Mouse (Mus musculus): ENCODE results near the gene Gm28539. TPM values are rescaled to one million over a fixed set of nuclear protein-coding genes. Genes with fewer than 3 reads are reported as not detected.

Gene Gm28539
- total RNA-seq (2021) (1 to 10 TPM; 4.6 to 7.5 TPM), polyA plus RNA-seq (2012; rRNA removed) (0.47 and 0.51 TPM in 2 replicates)
- long read RNA-seq, partial matches to known transcripts, result 0 of 1 reads
- long read RNA-seq, other reads (novel, unspliced or antisense), result 1 of 1 reads

- peak; percentile 95 for DNase-seq
Observed at GRCm38 (mm10) chr16:18836468-18837208, at the start of gene Gm28539, which contains the start of gene 2510002D24Rik. TSS of gene Gm28539 (plus strand) at chr16:18836584. TSS of gene 2510002D24Rik (plus strand) at chr16:18836578.

- DNase-seq, result no peak
Observed at GRCm38 (mm10) chr16:18786652-18787051, 49.7 kb upstream of the Gm28539 start.

DNA sequence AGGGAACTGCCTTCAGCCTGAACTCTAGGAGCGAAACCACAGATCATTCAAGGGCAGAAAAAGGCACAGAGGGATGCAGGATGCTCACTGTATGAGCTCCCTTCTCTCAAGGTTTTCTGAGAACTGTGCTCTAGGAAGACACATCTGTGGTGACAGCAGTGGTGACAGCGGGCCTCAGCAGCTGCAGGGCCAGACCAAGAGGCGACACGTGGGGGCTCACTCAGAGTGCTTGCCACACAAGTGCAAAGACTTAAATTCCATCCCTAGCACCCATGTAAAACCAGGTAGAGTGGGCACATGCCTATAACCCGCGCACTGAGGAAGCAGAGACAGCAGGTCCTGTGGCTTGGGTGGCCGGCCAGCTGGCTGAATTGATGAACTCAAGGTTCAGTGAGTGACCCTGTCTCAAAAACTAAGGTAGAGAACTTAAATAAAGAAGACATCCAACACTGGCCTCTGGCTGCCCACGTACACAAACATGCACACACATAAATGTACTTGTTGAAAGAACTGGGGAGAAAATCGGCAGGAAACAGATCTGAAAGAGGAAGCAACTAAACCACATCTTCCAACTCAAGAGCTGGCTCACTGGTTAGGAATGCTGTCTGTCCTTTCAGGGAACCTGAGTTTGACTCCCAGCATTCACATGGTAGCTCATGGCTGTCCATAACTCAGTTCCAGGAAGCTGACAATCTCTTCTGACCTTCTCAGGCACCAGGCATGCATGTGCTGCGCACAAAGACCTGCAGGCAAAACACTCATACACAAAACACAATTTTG, 47.6 kb upstream of the Gm28539 start:
- DNase-seq, result no peak

- no peak for DNase-seq
Observed at GRCm38 (mm10) chr16:18795223-18795899, 41.0 kb upstream of the Gm28539 start.

GRCm38 (mm10) chr16:18796645-18797044, 39.7 kb upstream of the Gm28539 start:
- no peak for DNase-seq

DNA sequence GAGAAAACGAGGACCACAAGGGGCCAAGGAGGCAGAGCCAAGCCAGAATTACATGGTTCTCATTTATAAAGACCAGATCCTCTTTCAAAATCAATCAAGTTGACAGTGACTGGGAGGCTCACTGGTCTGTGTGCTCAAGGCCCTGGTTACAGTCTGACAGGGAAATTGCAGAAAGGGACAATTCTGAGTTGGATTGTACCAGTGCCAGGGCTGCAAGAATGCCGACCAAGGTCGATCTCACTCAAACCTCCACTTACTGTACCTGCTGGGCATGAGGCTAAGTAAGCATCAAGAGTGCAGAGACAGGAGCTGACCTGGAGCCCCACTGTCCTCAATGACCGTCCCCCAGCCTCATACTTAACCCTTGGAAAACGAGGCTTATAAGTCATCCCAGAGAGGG, 38.2 kb upstream of the Gm28539 start:
- DNase-seq, result peak; percentile 50

- DNase-seq, result peak; percentile 59
Observed at GRCm38 (mm10) chr16:18798841-18799240, 37.5 kb upstream of the Gm28539 start.

GRCm38 (mm10) chr16:18805746-18806145, 30.6 kb upstream of the Gm28539 start:
- peak; percentile 61 for DNase-seq

DNA sequence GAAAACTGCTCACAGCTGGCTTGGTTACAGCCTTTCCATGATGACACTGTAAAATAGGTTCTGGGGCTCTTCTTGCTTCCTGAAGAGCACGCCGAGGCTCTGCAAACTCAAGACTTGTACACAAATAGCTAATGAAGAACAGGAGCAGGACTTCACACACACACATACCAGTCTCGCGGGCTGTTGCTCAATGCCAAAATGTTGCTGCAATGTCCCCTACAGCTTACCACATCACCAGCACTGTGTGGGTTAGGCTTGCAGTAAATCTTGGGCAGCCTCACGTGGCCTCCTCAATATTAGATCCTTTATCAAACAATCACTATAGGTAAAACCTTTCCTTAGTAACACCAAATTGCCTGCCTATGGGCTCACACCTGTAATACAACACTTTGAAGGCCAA, 27.4 kb upstream of the Gm28539 start:
- DNase-seq, result peak; percentile 66

DNA sequence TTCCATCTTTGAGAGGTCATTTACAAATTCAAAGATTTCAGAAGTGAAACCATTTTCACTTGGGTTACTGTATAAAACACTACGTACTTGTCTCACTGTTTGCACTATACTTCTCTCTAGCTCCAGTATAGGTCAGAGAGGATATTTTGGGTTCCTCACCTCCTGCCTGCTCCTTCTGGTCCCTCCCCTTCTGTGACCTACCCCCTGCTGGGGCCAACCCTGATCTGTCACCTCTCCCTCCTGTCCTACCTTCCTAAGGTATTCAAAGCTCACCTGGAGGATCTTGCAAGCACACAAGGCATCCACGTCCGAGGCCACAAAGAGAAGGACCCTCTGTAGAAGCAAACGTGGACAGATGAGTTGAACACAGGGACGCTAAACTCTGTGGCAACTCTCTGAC, 25.4 kb upstream of the Gm28539 start:
- no peak for DNase-seq

DNA sequence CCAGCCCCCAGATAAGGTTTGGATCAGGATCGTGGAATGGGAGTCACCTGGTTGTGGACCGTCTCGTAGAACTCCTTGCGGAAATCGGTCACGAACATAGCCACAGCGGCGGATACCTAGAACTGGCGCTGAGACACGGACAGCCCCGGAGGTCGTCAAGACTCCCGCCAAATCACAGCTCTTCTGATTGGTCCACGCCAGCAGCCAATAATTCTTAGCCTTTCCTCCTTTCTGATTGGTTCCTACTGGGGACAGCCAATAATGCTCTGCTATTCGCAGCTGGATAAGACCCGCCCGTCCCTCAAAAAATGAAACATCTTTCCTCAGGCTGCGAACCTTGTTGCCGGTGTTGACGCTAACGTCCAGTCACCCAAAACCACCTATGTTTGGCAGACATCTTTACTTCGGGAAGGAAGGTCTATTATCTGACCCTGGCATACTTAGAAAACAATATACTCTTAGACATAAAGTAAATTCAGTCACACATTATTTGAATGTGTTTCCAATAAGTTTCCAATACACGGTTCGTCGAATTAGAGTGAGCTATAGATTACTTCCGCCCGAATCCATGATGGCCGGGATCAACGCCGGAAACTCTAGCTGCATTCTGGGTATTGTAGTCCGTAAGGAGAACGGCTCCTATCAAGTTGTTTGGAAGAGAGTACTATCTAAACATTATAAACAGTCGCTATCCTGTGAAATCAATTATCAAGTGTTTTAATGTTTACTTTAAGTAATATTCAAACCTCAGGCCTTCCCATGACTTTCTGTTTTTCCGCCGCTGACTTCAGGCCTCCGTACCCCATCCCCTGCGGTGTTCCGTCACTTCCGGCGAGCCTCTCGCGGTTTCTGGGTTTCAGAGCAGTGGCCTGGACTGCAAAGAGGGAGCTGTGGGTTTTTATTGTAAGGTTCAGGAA, 24.7 kb upstream of the Gm28539 start, which contains the start of the genes Ufd1 and Cdc45:
TSS of gene Ufd1 (plus strand) at position 312 of the 917 bp plus-strand sequence.
TSS of gene Cdc45 (minus strand) at position 520 of the 917 bp plus-strand sequence.
- peak; percentile 93 for DNase-seq

GRCm38 (mm10) chr16:18812385-18812910, 23.9 kb upstream of the Gm28539 start:
- no peak for DNase-seq

GRCm38 (mm10) chr16:18822356-18822755, 14.0 kb upstream of the Gm28539 start:
- no peak for DNase-seq

GRCm38 (mm10) chr16:18822925-18823324, 13.5 kb upstream of the Gm28539 start:
- no peak for DNase-seq

GRCm38 (mm10) chr16:18828630-18829029, 7.8 kb upstream of the Gm28539 start:
- DNase-seq, result no peak

- DNase-seq, result no peak
Observed at GRCm38 (mm10) chr16:18829102-18829501, 7.3 kb upstream of the Gm28539 start.

- no peak for DNase-seq
Observed at GRCm38 (mm10) chr16:18833486-18833885, 2.9 kb upstream of the Gm28539 start.

DNA sequence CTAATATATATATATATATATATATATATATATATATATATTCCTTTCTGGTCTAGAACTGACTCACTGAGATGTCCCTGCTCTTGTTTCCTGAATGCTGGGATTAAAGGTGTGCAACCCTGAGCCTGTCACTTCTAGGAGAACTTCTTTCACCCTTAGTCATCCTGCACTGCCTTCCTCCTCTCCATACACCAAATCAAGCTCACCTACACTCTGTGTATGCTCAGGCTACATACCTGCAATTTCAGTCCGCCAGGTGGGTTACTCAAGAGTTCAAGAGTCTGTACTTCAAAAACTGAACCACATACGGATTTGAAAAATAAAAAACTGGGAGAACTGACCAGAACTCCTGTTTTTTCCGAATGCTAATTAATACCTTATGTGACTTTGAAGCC, 314 bp upstream of the Gm28539 start:
- DNase-seq, result no peak

DNA sequence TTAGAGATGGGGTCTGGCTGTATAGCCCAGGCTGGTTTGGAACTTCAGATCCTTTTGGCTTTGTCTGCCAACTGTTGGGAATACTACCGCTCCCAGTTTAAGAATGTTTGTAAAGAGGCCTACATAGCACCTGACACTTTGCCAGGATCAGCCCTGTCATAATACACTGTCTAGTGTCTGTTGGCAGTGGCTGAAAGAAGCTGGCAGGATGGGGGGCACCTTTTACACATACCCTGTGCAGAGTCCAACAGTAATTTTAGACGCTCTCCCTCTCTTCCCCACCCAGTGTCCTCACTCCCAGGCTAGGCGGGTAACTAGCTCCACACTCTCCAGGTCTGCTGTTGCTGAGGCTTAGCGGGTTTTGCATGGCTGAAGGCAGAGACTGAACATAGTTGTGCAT, 2.0 kb downstream of the Gm28539 start:
- DNase-seq, result no peak

- DNase-seq, result no peak
Observed at GRCm38 (mm10) chr16:18846301-18846820, 10.0 kb downstream of the Gm28539 start.
